Mouse (Mus musculus) liver, adult (tissue): ENCODE results near the gene Prss56.

Source experiments
- GATA4 ChIP-seq: IDR thresholded peaks from 2 replicates; pipeline ENCODE4 v1.6.1; 2014; ENCODE audit warnings: mild to moderate bottlenecking, low read length; ENCODE audit not compliant: insufficient replicate concordance

Gene Prss56

DNA sequence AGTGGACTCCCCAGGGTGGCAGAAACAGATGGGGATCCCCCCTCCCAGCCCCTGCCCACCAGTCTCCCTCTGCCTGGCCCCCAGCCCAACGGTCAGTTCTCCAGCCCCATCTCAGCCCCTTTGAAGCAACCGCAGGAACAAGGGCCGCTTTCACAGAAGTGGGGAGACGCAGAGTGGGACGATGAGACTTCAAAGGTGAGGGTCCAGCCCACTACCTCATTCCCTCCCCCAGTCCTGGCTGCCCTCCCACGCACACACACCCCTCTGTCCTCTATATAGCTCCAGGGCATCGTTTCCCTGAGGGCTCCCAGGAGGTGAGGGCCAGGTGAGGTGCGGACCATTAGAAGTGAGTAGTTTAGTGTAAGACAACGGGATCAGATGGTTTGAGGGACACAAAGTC is at the start of gene Prss56:
TSS of gene Prss56 (plus strand) at position 301 of the 400 bp plus-strand sequence.
- no peak for TF ChIP-seq GATA4

DNA sequence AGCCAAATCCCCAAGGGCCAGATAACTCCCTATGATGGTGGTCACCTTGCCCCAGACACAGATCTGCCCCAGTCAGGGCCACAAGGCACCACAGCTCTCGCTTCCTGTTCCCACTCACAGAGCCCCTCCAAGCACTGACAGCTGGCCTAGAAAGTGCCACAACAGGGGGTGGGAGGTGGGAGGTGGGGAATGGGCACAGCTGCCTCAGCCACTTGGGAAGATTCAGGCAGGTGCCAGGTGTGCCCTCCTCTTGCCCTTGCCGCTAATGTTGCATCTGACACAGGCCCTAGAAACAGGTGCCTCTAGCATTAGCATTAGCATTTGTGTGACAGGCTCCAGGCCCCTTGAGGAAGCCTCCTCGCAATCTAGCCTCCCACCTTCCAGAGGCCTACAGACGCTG is 41.6 kb upstream of the Prss56 start:
- no peak for TF ChIP-seq GATA4

DNA sequence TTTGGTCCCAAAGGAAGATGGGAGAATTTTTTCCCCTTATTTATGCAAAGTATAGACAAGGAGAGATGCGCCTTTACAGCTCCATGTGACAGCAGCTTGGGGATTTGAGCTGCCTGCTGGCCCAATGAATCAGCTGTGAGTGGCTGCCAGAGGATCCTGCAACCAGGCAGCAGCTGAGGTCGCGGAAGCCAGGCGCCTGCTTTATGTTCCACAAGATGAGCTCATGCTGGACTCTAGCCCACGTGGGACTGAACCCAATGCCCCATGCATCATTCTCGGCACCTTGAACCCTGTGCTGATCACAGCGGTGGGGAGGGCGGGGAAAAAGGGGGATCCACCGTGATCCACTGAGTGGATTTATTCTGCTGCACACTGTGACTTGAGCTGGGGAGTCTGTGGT is 40.7 kb upstream of the Prss56 start:
- no peak for TF ChIP-seq GATA4

DNA sequence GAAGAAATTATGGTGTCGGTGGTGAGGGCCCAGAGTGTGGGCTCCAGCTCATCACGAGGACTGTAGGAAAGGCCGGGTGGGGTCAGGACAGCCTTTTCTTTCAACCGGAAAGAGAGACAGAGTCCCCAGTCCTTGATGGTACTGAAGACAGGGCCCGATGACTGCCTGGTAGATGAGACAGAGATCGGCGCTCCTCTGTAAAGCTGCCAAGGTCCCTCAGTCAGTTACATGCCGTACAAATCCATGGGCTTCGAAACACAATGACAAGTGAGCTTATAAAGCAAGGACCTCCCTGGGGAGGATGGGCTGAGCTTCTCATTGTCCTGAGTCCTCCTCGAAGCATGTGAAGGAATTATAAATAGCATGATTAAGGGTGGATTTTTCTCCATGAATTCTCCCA is 40.0 kb upstream of the Prss56 start:
- TF ChIP-seq GATA4 = no peak

DNA sequence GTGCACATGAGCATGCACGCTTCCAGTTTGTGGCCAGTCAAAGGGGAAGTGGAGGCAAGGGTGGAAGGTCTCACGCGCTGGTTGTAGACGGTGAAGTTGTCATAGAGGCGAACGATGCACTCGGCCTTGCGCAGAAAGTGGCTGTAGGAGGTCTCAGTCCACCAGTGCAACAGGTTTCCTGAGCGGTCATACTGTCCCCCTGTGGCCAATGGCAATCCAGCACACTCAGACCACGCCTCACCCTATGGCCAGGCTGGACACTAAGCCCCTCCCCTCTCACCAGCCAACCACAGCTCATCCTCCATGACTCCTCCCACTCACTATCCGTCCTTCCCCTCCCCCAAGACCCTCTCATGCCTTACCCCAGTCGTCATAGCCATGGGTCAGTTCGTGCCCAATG is 33.7 kb upstream of the Prss56 start:
- TF ChIP-seq GATA4 = no peak

DNA sequence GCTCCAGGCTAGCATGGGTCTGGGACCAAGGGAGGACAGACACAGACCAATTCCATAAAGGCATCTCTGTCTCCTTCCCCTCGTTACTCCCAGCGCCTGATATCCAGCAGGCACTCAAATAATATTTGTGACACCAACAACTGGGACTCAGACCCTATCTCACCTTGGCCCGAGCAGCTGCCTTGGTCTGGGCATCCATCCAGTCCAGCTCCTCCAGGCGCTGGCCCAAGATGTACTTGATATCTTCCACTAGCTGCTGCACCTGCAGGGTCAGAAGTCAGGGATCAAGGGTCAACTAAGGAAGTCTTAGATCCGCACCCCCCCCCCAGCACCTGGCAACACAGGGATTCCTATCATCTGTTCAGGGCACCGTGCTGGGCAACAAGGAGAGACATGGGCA is 31.8 kb upstream of the Prss56 start:
- TF ChIP-seq GATA4 = no peak

DNA sequence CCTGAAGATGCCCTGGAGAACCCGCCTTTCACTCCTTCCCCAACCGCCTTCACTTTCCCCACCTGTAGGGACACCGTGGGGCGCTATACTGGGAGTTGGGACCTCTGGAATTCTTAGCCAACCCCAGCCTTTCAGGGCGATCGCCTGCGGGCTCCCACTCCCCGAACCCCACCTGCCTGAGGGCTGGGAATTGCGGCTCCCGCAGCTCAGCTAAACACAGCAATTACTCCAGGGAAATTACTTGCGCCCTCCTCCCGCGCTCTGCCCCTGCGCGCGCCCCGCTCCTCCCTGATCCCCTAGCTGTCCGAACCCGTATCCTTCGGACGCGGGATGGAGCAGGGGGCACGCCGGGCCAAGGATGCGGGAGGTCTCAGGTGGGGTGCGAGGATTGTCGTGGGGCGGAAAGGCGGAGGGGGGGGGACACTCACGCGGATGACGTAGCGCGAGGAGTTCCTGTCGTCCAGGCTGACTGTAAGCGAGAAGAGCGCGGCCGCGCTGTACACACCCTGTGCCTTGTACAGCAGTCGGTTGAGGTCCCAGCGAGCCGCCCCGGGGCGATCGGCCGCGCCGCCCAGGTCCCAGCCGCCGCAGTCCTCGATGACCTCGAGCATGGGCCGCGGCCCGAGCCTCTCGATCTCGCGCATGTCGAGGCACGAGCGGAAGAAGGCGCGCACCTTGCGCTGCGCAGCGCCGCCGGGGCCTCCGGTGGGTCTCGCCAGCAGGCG is 29.2 kb upstream of the Prss56 start:
- TF ChIP-seq GATA4 = no peak

DNA sequence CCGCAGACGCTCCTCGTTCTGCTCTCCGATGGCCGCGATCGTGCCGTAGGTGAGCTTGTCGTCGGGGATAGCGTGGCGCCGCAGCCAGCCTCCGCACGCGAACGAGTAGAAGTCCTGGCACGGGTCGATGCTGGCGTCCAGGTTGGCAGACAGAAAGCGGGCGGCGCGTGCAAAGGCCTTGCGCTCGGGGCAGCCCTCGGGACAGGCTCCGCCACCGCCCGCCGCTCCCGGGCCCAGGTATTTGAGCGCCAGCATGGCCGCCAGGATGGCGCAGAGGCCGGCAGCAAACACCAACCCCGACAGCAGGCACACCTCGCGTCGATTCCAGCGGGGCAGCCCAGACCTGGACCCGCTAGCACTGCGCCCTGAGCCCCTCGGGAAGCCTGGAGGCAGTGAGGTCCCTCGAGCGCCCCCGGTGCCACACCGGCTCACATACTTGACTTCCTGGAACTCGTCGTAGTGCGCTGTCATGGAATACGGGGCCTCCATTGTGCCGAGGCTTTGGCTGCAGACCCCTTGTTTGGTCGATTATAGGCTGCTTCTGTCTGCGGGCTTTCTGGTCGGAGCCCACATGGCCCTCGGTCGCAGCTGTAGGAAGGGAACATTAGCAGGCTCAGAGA is 28.5 kb upstream of the Prss56 start:
- no peak for TF ChIP-seq GATA4

DNA sequence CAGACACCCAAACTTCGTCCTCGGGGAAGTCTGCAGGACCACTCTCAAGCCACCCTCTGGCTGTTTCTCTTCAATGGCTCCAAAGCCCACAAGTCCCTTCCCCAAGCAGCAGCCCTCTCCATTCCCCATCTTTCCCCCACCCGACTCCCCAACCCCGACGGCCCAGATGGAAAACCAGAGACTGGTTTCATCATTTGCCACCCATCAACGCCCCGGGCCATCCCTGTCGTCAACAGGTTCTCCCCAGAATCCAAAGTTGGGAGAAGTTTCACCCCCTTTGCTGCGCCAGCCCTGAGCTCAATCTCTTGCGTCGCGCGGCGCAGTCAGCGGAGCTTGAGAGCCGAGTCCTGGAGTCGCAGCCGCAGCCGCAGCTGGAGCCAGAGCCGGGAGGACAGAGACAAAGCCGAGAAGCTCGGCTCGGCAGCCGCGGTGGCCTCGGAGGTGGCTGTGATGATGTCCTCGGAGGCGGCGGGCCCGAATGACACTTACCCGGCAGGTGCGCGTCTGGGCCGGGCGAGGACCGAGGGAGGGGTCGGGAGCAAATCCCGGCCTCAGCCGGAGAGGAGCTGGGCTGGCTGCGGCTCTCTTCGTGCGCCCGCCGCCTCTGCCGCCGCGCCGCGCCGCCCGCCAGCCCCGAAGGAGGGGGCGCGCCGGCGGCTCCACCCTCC is 27.4 kb upstream of the Prss56 start:
- TF ChIP-seq GATA4 = no peak

DNA sequence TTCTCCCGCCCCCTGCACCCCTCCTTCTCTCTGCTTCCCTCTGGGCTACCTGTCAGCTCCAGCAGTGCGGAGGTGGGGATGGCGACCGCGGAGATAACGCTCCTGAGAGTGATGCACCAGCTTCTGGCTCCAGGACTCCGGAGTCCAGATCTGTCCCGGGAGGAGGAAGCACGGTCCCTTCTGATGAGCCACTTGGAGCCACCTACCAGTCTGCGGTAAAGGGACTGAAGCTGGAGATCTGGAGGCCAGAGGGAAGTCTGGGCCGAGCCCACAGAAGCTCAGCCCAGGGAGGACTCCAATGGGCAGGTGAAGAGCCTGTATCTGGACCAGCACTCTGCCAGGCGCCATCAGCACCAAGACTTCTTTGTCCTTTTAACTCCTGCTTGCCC is 26.9 kb upstream of the Prss56 start, which contains the start of gene Ecel1:
TSS of gene Ecel1 (minus strand) at position 323 of the 389 bp plus-strand sequence.
- no peak for TF ChIP-seq GATA4

DNA sequence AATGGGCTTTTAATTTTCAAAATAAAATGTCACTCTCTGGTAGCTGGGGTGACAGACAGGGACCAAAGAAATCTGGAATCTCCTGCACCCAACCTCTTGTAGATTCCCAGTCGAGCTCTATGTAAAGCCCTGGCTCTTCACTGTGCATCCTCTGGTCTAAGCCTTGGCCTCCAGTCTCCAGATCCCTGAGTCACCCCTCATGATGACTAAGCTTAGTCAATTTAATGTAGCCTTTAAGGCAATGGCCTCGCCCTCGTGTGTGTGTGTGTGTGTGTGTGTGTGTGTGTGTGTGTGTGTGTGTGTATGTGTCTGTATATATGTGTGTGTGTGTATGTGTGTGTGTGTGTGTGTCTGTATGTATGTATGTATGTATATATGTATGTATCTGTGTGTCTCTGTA is 23.7 kb upstream of the Prss56 start:
- no peak for TF ChIP-seq GATA4

DNA sequence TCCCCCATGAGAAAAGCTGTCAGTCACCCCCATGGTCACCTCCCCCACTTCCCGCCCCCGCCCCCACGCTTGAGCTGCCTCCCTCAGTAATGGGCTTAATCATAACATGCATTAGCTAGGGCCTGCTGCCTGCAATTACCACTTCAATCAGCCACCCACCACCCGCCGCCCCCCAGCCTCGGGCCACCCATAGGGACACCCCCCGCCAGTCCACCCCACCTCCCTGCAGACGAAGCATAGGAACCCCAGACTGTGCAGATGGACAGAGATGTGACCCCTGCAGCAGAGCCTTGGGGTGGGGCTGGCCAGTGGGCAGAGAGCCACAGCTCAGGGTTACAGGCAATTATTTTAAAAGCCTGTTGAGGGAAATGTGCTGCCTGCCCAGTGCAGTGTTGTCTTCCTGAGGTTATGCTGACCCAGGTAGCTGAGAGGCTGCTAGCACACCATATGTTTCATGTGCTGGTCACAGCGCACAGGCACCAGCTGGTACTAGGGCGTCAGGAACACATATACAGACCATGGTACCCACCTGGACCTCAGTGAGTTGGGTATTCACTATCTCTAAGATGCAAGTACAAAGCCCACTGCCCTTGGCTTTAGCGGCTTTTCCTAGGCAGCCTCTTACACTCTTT is 18.8 kb upstream of the Prss56 start:
- no peak for TF ChIP-seq GATA4

DNA sequence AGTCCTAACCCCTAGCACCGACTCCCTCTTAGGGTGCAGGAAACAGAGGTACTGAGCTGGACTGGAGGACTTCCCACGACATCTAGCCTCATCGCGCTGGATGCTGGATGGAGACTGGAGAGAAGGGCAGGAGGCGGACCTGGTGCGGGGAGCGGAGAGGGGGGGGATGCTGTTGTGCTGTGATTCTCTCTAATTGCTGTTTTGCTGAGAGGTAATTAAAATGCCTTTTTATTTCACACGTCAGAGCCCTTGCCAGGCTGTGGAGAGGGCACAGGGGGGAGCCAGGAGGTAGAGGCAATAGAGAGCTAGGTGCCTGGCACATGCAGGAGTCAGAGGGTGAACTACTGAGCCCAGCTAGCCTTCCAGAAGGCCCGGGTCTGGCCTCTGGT is 18.3 kb upstream of the Prss56 start:
- TF ChIP-seq GATA4 = no peak

DNA sequence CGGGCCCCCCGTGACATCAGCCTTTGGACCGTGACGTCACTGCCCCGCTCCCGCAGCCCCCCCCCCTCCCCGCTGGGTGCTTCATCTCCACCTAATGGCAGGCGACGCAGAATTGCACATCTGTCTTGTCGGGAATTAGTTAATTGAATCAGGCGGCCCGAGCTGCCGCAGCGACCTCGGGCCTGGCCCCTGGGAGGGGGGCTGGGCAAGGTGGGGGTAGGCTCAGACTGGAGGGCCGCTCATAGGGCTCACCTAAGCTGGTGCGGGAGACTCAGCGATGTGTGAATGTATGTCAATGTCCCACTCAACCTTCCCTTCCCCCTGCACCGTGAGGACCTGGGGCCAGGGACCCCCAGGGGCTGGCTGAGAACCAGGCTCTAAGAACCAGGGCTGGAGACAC is 12.7 kb upstream of the Prss56 start:
- no peak for TF ChIP-seq GATA4

DNA sequence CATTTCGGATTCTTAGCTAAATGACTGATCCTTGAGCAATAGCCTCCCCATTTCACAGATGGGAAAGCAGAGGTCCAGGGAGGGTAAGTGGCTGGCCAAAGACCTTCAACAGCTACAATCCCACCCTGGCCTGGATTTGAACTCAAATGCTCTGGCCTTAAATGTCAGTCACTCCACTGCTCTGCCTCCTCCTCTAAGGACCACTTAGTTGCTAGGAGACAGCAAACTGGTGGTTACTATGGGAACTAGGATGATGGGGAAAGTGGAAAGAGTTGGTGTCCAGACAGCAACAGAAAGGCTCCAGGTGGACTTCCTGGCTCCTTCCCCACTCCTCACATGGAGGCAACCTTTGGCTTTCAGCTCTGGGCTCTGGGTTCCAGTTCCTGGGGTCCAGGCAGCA is 11.8 kb upstream of the Prss56 start:
- no peak for TF ChIP-seq GATA4

DNA sequence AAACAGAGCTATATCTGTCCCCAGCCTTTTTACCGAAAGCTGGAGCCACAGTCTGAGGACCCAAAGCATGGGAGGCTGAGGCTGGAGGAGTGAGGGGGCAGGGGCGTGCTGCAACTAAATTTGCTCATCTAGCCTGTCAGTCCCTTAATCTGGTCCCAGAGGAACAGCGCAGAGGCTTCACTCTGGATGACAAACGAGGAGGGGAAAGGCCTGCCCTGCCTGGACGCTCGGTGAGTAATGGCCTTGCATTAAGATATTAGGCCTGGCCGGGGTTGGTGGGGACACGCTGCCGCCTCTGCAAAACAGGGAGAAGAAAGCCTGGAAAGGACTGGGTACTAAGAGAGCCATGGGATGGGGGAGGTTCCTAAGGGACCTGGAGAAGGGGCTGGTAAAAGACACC is 10.8 kb upstream of the Prss56 start:
- TF ChIP-seq GATA4 = no peak
